ENCODE assay signal across 14 mouse cellular contexts in genomic region chr5:149649499-149650178, GRCm38 (mm10). TPM values are rescaled to one million over a fixed set of nuclear protein-coding genes. Genes with fewer than 3 reads are reported as not detected.
DNase-seq lines count a peak whose midpoint lies in the region; ATAC-seq and TF ChIP-seq lines count a peak whose summit lies in the region.
"Had no signal": no experiment of that assay in that cellular context is flagged by ENCODE, and none has a peak within 500 bp of the region (broad histone marks: within the 10 kb centered on the region; RNA-seq: fewer than 3 reads in every experiment).

No protein-coding gene starts in this region.

- intact Hi-C loops in left cerebral cortex, postnatal 14 days (cut with DNase I), result loop anchor here (10.0 kb wide), 1 partner anchor 375 kb away; no protein-coding TSS in a partner anchor

- H3K36me3 ChIP-seq in forebrain, embryonic 12.5 days (replicated peaks), result no peaks in the 10 kb centered on the region
- no peaks in the 10 kb centered on the region for H3K36me3 ChIP-seq in forebrain, embryonic 15.5 days
- peaks cover 12% of the 10 kb centered on the region for H3K36me3 ChIP-seq in G1E (replicated peaks)
- no peaks in the 10 kb centered on the region for H3K36me3 ChIP-seq in liver, embryonic 13.5 days
- no peaks in the 10 kb centered on the region for H3K36me3 ChIP-seq in neural tube, embryonic 15.5 days
- H3K36me3 ChIP-seq: kidney, embryonic 15.5 days had no signal

- ATAC-seq in forebrain, embryonic 12.5 days (ENCODE audit: low FRiP score), result no peak
- ATAC-seq in forebrain, embryonic 15.5 days (replicated peaks), result no peak
- peak; percentile 17 for ATAC-seq in G1E (ENCODE audit: extremely low read depth, insufficient number of reproducible peaks, low FRiP score, poor library complexity, severe bottlenecking)
- ATAC-seq in liver, embryonic 13.5 days (ENCODE audit: low read depth), result peak; percentile 49
- no peak for ATAC-seq in neural tube, embryonic 15.5 days (ENCODE audit: low FRiP score)
- ATAC-seq: forebrain, embryonic 16.5 days; hindbrain, postnatal 0 days had no signal

- H3K4me2 ChIP-seq in forebrain, embryonic 12.5 days, result no peak overlapping the region
- no peak overlapping the region for H3K4me2 ChIP-seq in forebrain, embryonic 15.5 days (replicated peaks)
- H3K4me2 ChIP-seq in liver, embryonic 13.5 days, result peak overlapping the region; percentile 57
- H3K4me2 ChIP-seq in neural tube, embryonic 15.5 days, result no peak overlapping the region
- H3K4me2 ChIP-seq: kidney, embryonic 15.5 days had no signal

- no peak overlapping the region for H3K4me3 ChIP-seq in forebrain, embryonic 12.5 days (replicated peaks)
- no peak overlapping the region for H3K4me3 ChIP-seq in forebrain, embryonic 15.5 days
- peak overlapping the region; percentile 60; the same call in 1 of the 2 replicates for H3K4me3 ChIP-seq in G1E (ENCODE audit: low read depth, low read length)
- peak overlapping the region; percentile 15; the same call in 1 of the 2 replicates for H3K4me3 ChIP-seq in liver, embryonic 13.5 days (replicated peaks)
- H3K4me3 ChIP-seq in neural tube, embryonic 15.5 days (replicated peaks), result no peak overlapping the region
- H3K4me3 ChIP-seq: kidney, embryonic 15.5 days had no signal

- no peak overlapping the region for H3K9ac ChIP-seq in forebrain, embryonic 12.5 days
- no peak overlapping the region for H3K9ac ChIP-seq in forebrain, embryonic 15.5 days (replicated peaks)
- peak overlapping the region; percentile 50 for H3K9ac ChIP-seq in liver, embryonic 13.5 days
- no peak overlapping the region for H3K9ac ChIP-seq in neural tube, embryonic 15.5 days (replicated peaks)
- H3K9ac ChIP-seq: kidney, embryonic 15.5 days had no signal

- TF ChIP-seq POLR2A in brain, embryonic 14.5 days (IDR thresholded peaks at IDR 0.05; ENCODE audit: borderline replicate concordance, extremely low read depth, insufficient read depth, insufficient read length, poor library complexity, severe bottlenecking), result no peak

- no peak for DNase-seq in G1E (ENCODE audit: low spot score)
- DNase-seq in brain, embryonic 14.5 days (ENCODE audit: low read depth), result peak; percentile 3
- no peak for DNase-seq in liver, embryonic 13.5 days
- DNase-seq in layer of hippocampus, postnatal 14 days (ENCODE audit: low spot score in 2 of 2), result no peak
- no peak for DNase-seq in left cerebral cortex, postnatal 14 days (ENCODE audit: low spot score in 2 of 2)
- DNase-seq: cerebellum, adult 8-10 months; lung, postnatal 4 days; right cerebral cortex, postnatal 4 days had no signal

- no peaks in the 10 kb centered on the region for H3K27me3 ChIP-seq in forebrain, embryonic 12.5 days
- no peaks in the 10 kb centered on the region for H3K27me3 ChIP-seq in forebrain, embryonic 15.5 days
- H3K27me3 ChIP-seq in G1E (ENCODE audit: insufficient read depth, low read length), result no peaks in the 10 kb centered on the region
- no peaks in the 10 kb centered on the region for H3K27me3 ChIP-seq in liver, embryonic 13.5 days
- H3K27me3 ChIP-seq in neural tube, embryonic 15.5 days (replicated peaks), result no peaks in the 10 kb centered on the region
- H3K27me3 ChIP-seq: kidney, embryonic 15.5 days had no signal

- peak overlapping the region; percentile 37; the same call in 1 of the 2 replicates for H3K27ac ChIP-seq in forebrain, embryonic 12.5 days
- H3K27ac ChIP-seq in forebrain, embryonic 15.5 days (replicated peaks), result no peak overlapping the region
- peak overlapping the region; percentile 91 for H3K27ac ChIP-seq in liver, embryonic 13.5 days
- H3K27ac ChIP-seq in neural tube, embryonic 15.5 days (replicated peaks), result no peak overlapping the region
- H3K27ac ChIP-seq: hindbrain, postnatal 0 days; kidney, embryonic 15.5 days had no signal

- 77% methylated on average over 14 of the region's 14 CpGs for WGBS in forebrain, embryonic 12.5 days
- WGBS in forebrain, embryonic 15.5 days, result 73% methylated on average over 14 of the region's 14 CpGs
- WGBS in liver, embryonic 13.5 days (ENCODE audit: insufficient replicate concordance), result 47% methylated on average over 14 of the region's 14 CpGs
- 70% methylated on average over 14 of the region's 14 CpGs for WGBS in neural tube, embryonic 15.5 days

- H3K9me3 ChIP-seq in forebrain, embryonic 12.5 days, result no peaks in the 10 kb centered on the region
- H3K9me3 ChIP-seq in forebrain, embryonic 15.5 days, result no peaks in the 10 kb centered on the region
- H3K9me3 ChIP-seq in G1E (replicated peaks), result 0 out of 2 replicates have a peak, but pooled peaks cover 10% of the 10 kb centered on the region
- H3K9me3 ChIP-seq in liver, embryonic 13.5 days (replicated peaks), result no peaks in the 10 kb centered on the region
- H3K9me3 ChIP-seq in neural tube, embryonic 15.5 days (replicated peaks), result no peaks in the 10 kb centered on the region
- H3K9me3 ChIP-seq: kidney, embryonic 15.5 days had no signal

- peaks cover 9% of the 10 kb centered on the region for H3K4me1 ChIP-seq in forebrain, embryonic 12.5 days
- 0 out of 2 replicates have a peak, but pooled peaks cover 2% of the 10 kb centered on the region for H3K4me1 ChIP-seq in forebrain, embryonic 15.5 days
- H3K4me1 ChIP-seq in G1E (ENCODE audit: insufficient read depth, low read depth, low read length), result peaks cover 52% of the 10 kb centered on the region
- H3K4me1 ChIP-seq in liver, embryonic 13.5 days (replicated peaks), result peaks cover 50% of the 10 kb centered on the region
- peaks cover 11% of the 10 kb centered on the region; the same call in 1 of the 2 replicates for H3K4me1 ChIP-seq in neural tube, embryonic 15.5 days
- H3K4me1 ChIP-seq: kidney, embryonic 15.5 days had no signal

- TF ChIP-seq CTCF in G1E (IDR thresholded peaks at IDR 0.05; ENCODE audit: low read depth, low read length), result no peak
- TF ChIP-seq CTCF in brain, embryonic 14.5 days (IDR thresholded peaks at IDR 0.05; ENCODE audit: borderline replicate concordance, extremely low read depth, insufficient read depth, insufficient read length), result no peak

RNA-seq across cellular contexts. Expression of gene Hsph1, which starts 13.5 kb away (rescaled TPM):
- polyA plus RNA-seq in forebrain, embryonic 12.5 days (2016; fragmentation: Nextera tagmentation; extraction: Ambion mirVana), result 123 and 129 TPM in 2 replicates
- polyA plus RNA-seq in forebrain, embryonic 15.5 days (2015; fragmentation: Nextera tagmentation; extraction: Ambion mirVana), result 108 and 112 TPM in 2 replicates
- total RNA-seq in G1E (2014; fragmentation: Nextera tagmentation) (75.9 and 79.0 TPM in 2 replicates), G1E (2017) (22.5 and 30.2 TPM in 2 replicates)
- 113 and 145 TPM in 2 replicates for polyA plus RNA-seq in G1E (2012)
- polyA plus RNA-seq in brain, embryonic 14.5 days (2012; rRNA removed), result 67.6 and 99.0 TPM in 2 replicates
- polyA plus RNA-seq in liver, embryonic 13.5 days (2015; fragmentation: Nextera tagmentation; extraction: Ambion mirVana), result 45.2 and 60.6 TPM in 2 replicates
- polyA plus RNA-seq in neural tube, embryonic 15.5 days (2015; fragmentation: Nextera tagmentation; extraction: Ambion mirVana), result 94.9 and 96.7 TPM in 2 replicates
- 100 to 1,000 TPM; 237 to 281 TPM for total RNA-seq in layer of hippocampus, postnatal 14 days (2021)
- total RNA-seq in left cerebral cortex, postnatal 14 days (2021), result 100 to 1,000 TPM; 251 to 280 TPM

RNA-seq across cellular contexts. Expression of gene B3glct, which starts 28.4 kb away (rescaled TPM):
- 16.4 TPM in 2 replicates for polyA plus RNA-seq in forebrain, embryonic 12.5 days (2016; fragmentation: Nextera tagmentation; extraction: Ambion mirVana)
- polyA plus RNA-seq in forebrain, embryonic 15.5 days (2015; fragmentation: Nextera tagmentation; extraction: Ambion mirVana), result 12.8 and 13.2 TPM in 2 replicates
- total RNA-seq in G1E (2014; fragmentation: Nextera tagmentation), result 15.4 and 18.1 TPM in 2 replicates
- total RNA-seq in G1E (2017), result 3.3 and 4.6 TPM in 2 replicates
- polyA plus RNA-seq in G1E (2012), result 3.6 and 5.2 TPM in 2 replicates
- polyA plus RNA-seq in brain, embryonic 14.5 days (2012; rRNA removed), result 18.0 and 20.4 TPM in 2 replicates
- 4.5 and 5.8 TPM in 2 replicates for polyA plus RNA-seq in liver, embryonic 13.5 days (2015; fragmentation: Nextera tagmentation; extraction: Ambion mirVana)
- polyA plus RNA-seq in neural tube, embryonic 15.5 days (2015; fragmentation: Nextera tagmentation; extraction: Ambion mirVana), result 13.9 and 14.6 TPM in 2 replicates
- total RNA-seq in layer of hippocampus, postnatal 14 days (2021), result 10 to 100 TPM; 15.0 to 15.7 TPM
- total RNA-seq in left cerebral cortex, postnatal 14 days (2021), result 10 to 100 TPM; 16.6 to 19.3 TPM

Comparison
In these comparisons a context has a peak if more than half of its experiments do, and no peak if none do; other contexts are left out.
1. H3K27ac ChIP-seq: peak in forebrain, embryonic 12.5 days (single experiment) and liver, embryonic 13.5 days (single experiment); none in forebrain, embryonic 15.5 days (single experiment) and neural tube, embryonic 15.5 days (single experiment).
2. ATAC-seq: peak in G1E (single experiment) and liver, embryonic 13.5 days (single experiment); none in forebrain, embryonic 12.5 days (single experiment), forebrain, embryonic 15.5 days (single experiment) and neural tube, embryonic 15.5 days (single experiment).
3. H3K4me3 ChIP-seq: peak in G1E (single experiment) and liver, embryonic 13.5 days (single experiment); none in forebrain, embryonic 12.5 days (single experiment), forebrain, embryonic 15.5 days (single experiment) and neural tube, embryonic 15.5 days (single experiment).